Mouse (Mus musculus) monocyte, adult 5-6 weeks (primary cell): Measurements from ENCODE around the gene Map3k20. TPM values are rescaled to one million over a fixed set of nuclear protein-coding genes. Genes with fewer than 3 reads are reported as not detected.

Experiments
- ATAC-seq: fragments of 153-309, 156-312 bp; replicated peaks from 2 replicates; pipeline ENCODE4 v1.8.0; 2017; ENCODE audit warnings: mild to moderate bottlenecking; ENCODE audit not compliant: low TSS enrichment, insufficient number of reproducible peaks, severe bottlenecking, poor library complexity, low FRiP score
- total RNA-seq: library from RNA; stranded (forward); fragments of 200-1000, 200-491, 200-594 nt; gene quantifications from 3 replicates; pipeline ENCODE4 v1.2.3, GENCODE M21; 2017

The Map3k20 gene
- total RNA-seq, 1 experiment from 2014 or later, result 11.9 TPM

DNA sequence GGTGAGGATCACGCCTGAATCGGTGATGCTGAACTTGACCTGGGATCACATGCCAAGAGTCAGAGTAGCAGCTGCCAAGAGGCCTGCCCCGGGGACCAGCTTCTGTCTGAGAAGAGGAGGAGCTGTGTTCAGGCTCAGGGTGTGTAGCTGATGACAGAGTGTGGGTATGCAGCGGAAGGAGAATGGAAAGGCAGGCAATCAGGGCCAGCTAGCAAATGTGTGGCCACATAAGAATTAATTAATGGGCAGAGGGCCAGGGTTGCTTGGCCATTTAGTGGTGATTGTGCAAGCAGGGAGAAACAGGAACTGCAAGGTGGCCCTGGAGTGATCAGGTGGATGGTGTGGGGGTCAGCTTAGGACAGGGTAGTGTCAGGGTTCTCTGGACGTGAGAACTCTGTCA, 23.5 kb downstream of the Map3k20 start:
- no peak for ATAC-seq

- no peak for ATAC-seq
Measured at GRCm38 (mm10) chr2:72311486-72311885, 26.0 kb downstream of the Map3k20 start.

DNA sequence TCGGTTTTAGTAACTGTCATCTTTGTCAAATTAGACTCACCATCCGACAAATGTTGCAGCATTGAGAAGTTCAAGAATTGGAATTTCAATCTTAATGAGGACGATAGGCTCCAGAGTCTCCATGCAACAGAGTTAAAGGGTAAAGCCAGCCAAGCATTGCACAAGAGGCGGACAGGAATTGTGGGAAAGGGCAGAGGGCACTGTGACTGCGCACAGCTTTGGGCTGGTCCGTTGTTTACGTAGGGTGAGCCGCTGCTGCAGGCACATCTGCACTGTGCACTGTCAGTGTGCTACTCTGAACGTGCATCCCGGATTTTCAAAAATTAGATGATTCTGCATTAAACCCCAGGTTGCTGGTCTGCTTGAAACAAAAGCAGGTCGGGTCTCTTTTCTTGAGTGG, 27.9 kb downstream of the Map3k20 start:
- no peak for ATAC-seq

- no peak for ATAC-seq
Measured at GRCm38 (mm10) chr2:72318421-72318820, 33.0 kb downstream of the Map3k20 start.

GRCm38 (mm10) chr2:72319028-72319798, 33.8 kb downstream of the Map3k20 start:
- ATAC-seq, result no peak

- no peak for ATAC-seq
Measured at GRCm38 (mm10) chr2:72320661-72321060, 35.2 kb downstream of the Map3k20 start.

- no peak for ATAC-seq
Measured at GRCm38 (mm10) chr2:72321591-72321990, 36.2 kb downstream of the Map3k20 start.

- peak; percentile 60 for ATAC-seq
Measured at GRCm38 (mm10) chr2:72322681-72323353, 37.4 kb downstream of the Map3k20 start.

GRCm38 (mm10) chr2:72324436-72324835, 39.0 kb downstream of the Map3k20 start:
- ATAC-seq, result no peak

DNA sequence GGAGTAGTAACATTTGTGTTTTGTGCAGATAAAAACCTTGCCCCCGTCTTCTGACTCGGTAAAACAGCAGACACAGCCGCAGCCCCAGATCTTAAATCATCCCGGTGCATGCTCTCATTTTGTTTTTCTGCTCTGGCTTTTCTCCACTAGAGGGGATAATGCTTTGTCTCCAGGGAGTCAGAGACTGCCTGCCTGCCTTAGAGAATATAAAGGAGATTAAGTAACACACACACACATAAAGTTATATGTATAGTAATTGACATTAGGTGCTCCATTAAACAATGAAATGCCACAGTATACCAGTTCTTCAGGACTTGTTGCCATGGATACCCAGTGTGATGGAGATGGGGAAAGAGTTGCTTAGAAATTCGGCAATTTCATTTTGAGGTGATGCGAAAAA, 41.1 kb downstream of the Map3k20 start:
- no peak for ATAC-seq

GRCm38 (mm10) chr2:72328435-72328834, 43.0 kb downstream of the Map3k20 start:
- no peak; the same call in 1 of the 2 replicates for ATAC-seq

GRCm38 (mm10) chr2:72330955-72331481, 45.6 kb downstream of the Map3k20 start:
- no peak for ATAC-seq

GRCm38 (mm10) chr2:72332067-72332466, 46.6 kb downstream of the Map3k20 start:
- ATAC-seq, result no peak

- no peak for ATAC-seq
Measured at GRCm38 (mm10) chr2:72333210-72333609, 47.8 kb downstream of the Map3k20 start.

DNA sequence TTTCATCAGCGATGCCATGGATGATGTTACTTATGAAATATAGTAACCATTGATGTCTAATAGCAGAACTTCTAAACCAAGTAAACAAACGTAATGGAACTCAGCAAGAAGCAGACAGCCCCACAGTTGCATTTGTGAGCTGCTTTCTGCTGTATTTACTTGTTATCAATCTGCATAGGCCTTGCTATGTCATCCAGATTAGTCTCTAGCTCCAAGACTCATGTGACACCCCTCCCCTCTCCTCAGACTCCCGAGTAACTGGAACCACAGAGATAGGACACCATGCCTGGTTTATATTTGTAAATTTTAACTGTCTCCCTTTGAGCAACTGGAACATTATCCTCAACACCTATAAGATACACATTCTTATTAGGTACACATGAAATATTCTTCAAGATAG, 51.4 kb downstream of the Map3k20 start:
- ATAC-seq, result no peak

GRCm38 (mm10) chr2:72345281-72345680, 59.8 kb downstream of the Map3k20 start:
- no peak for ATAC-seq

- ATAC-seq, result 0 out of 2 replicates have a peak, but pooled peaks have one; percentile 43
Measured at GRCm38 (mm10) chr2:72351329-72351728, 65.9 kb downstream of the Map3k20 start.

- no peak for ATAC-seq
Measured at GRCm38 (mm10) chr2:72351776-72352175, 66.3 kb downstream of the Map3k20 start.

GRCm38 (mm10) chr2:72352756-72353155, 67.3 kb downstream of the Map3k20 start:
- no peak for ATAC-seq

DNA sequence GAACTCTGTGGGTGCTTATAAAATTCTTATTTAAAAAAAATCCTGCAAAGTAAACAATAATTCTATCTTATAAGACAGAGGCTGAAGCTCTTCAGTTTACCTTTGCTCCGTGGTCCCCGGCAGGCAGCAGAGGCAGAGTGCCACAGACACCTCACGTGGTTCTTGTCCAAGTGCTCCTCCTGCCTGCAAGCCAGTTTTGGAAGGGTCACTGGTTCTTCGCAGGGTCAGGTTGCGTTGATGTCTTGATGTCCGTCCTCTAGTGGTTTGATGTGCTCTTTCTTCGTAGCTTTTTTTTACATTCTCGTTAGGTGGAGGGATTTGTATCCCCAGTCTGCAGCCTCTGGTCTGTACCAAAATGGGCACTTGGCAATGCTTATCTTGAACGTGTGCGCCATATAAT, 71.0 kb downstream of the Map3k20 start:
- ATAC-seq, result no peak
